ENCODE assay signal across 12 mouse cellular contexts in genomic region chr11:44229996-44230395, GRCm38 (mm10).
A peak's percentile ranks its signal among the peaks of the same experiment; 100 is the strongest.
DNase-seq lines count a peak whose midpoint lies in the region; ATAC-seq and TF ChIP-seq lines count a peak whose summit lies in the region.
"Had no signal": no experiment of that assay in that cellular context is flagged by ENCODE, and none has a peak within 500 bp of the region (broad histone marks: within the 10 kb centered on the region; RNA-seq: fewer than 3 reads in every experiment).

No protein-coding gene starts in this region.

- no peak overlapping the region for H3K27ac ChIP-seq in lung, embryonic 14.5 days (ENCODE audit: low read depth)
- H3K27ac ChIP-seq in lung, postnatal 0 days (ENCODE audit: low read length): no peak overlapping the region
- no peak overlapping the region for H3K27ac ChIP-seq in liver, embryonic 11.5 days (ENCODE audit: low read depth, low read length)
- H3K27ac ChIP-seq: heart, embryonic 10.5 days; intestine, embryonic 15.5 days; neural tube, embryonic 13.5 days had no signal

- no peak overlapping the region for H3K4me3 ChIP-seq in lung, embryonic 14.5 days (ENCODE audit: low read depth, low read length)
- no peak overlapping the region for H3K4me3 ChIP-seq in lung, postnatal 0 days (ENCODE audit: low read depth, low read length)
- no peak overlapping the region for H3K4me3 ChIP-seq in liver, embryonic 11.5 days (ENCODE audit: low read depth, low read length)
- H3K4me3 ChIP-seq: heart, embryonic 10.5 days; intestine, embryonic 15.5 days; megakaryocyte, embryonic 14.5 days; neural tube, embryonic 13.5 days had no signal

- no peak overlapping the region for H3K4me2 ChIP-seq in lung, embryonic 14.5 days
- no peak overlapping the region for H3K4me2 ChIP-seq in lung, postnatal 0 days (replicated peaks; ENCODE audit: low read depth, low read length)
- no peak overlapping the region for H3K4me2 ChIP-seq in liver, embryonic 11.5 days
- H3K4me2 ChIP-seq: intestine, embryonic 15.5 days; neural tube, embryonic 13.5 days had no signal

- WGBS in lung, embryonic 14.5 days: 68% methylated on average over 5 of the region's 5 CpGs
- 74% methylated on average over 5 of the region's 5 CpGs for WGBS in lung, postnatal 0 days
- 83% methylated on average over 5 of the region's 5 CpGs for WGBS in liver, embryonic 11.5 days

- DNase-seq in cerebellum, postnatal 14 days: peak; percentile 52 to 56
- no peak for DNase-seq in cerebellum, postnatal 4 days (ENCODE audit: low spot score in 2 of 2)
- peak; percentile 15 for DNase-seq in lung, embryonic 14.5 days
- DNase-seq in lung, postnatal 0 days (ENCODE audit: low spot score): no peak
- peak; percentile 6 to 21 for DNase-seq in left cerebral cortex, postnatal 10 days (ENCODE audit: extremely low spot score in 1 of 2, low spot score in 2 of 2)
- peak; percentile 44 for DNase-seq in testis, postnatal 10 days (ENCODE audit: low spot score)
- DNase-seq in liver, embryonic 11.5 days (ENCODE audit: low spot score): no peak

- no peak for TF ChIP-seq EP300 in lung, postnatal 0 days (IDR thresholded peaks at IDR 0.05)

- H3K9ac ChIP-seq in lung, embryonic 14.5 days: no peak overlapping the region
- H3K9ac ChIP-seq in lung, postnatal 0 days (replicated peaks; ENCODE audit: low read depth): no peak overlapping the region
- H3K9ac ChIP-seq in liver, embryonic 11.5 days (ENCODE audit: low read depth, low read length): no peak overlapping the region
- H3K9ac ChIP-seq: intestine, embryonic 15.5 days; neural tube, embryonic 13.5 days had no signal

- TF ChIP-seq CTCF in lung, embryonic 14.5 days (IDR thresholded peaks at IDR 0.05; ENCODE audit: low read depth): no peak
- TF ChIP-seq CTCF in lung, postnatal 0 days (IDR thresholded peaks at IDR 0.05): no peak

- no peaks in the 10 kb centered on the region for H3K36me3 ChIP-seq in lung, embryonic 14.5 days (ENCODE audit: insufficient read depth)
- H3K36me3 ChIP-seq in lung, postnatal 0 days (ENCODE audit: insufficient read depth, low read length): no peaks in the 10 kb centered on the region
- H3K36me3 ChIP-seq in liver, embryonic 11.5 days (ENCODE audit: control insufficient read depth, insufficient read depth, low read length): no peaks in the 10 kb centered on the region
- H3K36me3 ChIP-seq: heart, embryonic 10.5 days; intestine, embryonic 15.5 days; neural tube, embryonic 13.5 days had no signal

- intact Hi-C loops in left cerebral cortex, postnatal 10 days (cut with DNase I): no loop called here

- no peaks in the 10 kb centered on the region for H3K9me3 ChIP-seq in lung, embryonic 14.5 days (ENCODE audit: low read depth, low read length)
- no peaks in the 10 kb centered on the region for H3K9me3 ChIP-seq in lung, postnatal 0 days (ENCODE audit: low read length)
- no peaks in the 10 kb centered on the region for H3K9me3 ChIP-seq in liver, embryonic 11.5 days (ENCODE audit: control insufficient read depth, low read length)
- H3K9me3 ChIP-seq: heart, embryonic 10.5 days; intestine, embryonic 15.5 days; neural tube, embryonic 13.5 days had no signal

- ATAC-seq in lung, embryonic 14.5 days (ENCODE audit: insufficient read depth): no peak
- no peak for ATAC-seq in lung, postnatal 0 days
- ATAC-seq in liver, embryonic 11.5 days (replicated peaks; ENCODE audit: low FRiP score): no peak
- ATAC-seq in erythroblast, adult 5-6 weeks (replicated peaks; ENCODE audit: low FRiP score, poor library complexity, severe bottlenecking): no peak
- ATAC-seq: intestine, embryonic 15.5 days had no signal

- no peaks in the 10 kb centered on the region for H3K27me3 ChIP-seq in lung, embryonic 14.5 days (ENCODE audit: insufficient read depth, low read length)
- H3K27me3 ChIP-seq in lung, postnatal 0 days (replicated peaks; ENCODE audit: insufficient read depth, low read length): no peaks in the 10 kb centered on the region
- H3K27me3 ChIP-seq in liver, embryonic 11.5 days (replicated peaks; ENCODE audit: control insufficient read depth, insufficient read depth, low read length): no peaks in the 10 kb centered on the region
- H3K27me3 ChIP-seq: intestine, embryonic 15.5 days; megakaryocyte, embryonic 14.5 days; neural tube, embryonic 13.5 days had no signal

- no peaks in the 10 kb centered on the region for H3K4me1 ChIP-seq in lung, embryonic 14.5 days (ENCODE audit: insufficient read depth)
- H3K4me1 ChIP-seq in lung, postnatal 0 days (ENCODE audit: insufficient read depth, low read depth, low read length): no peaks in the 10 kb centered on the region
- H3K4me1 ChIP-seq in liver, embryonic 11.5 days (replicated peaks; ENCODE audit: control insufficient read depth, insufficient read depth, low read length): no peaks in the 10 kb centered on the region
- H3K4me1 ChIP-seq: heart, embryonic 10.5 days; intestine, embryonic 15.5 days; megakaryocyte, embryonic 14.5 days; neural tube, embryonic 13.5 days had no signal

Comparison
In these comparisons a context has a peak if more than half of its experiments do, and no peak if none do; other contexts are left out.
1. DNase-seq: peak in cerebellum, postnatal 14 days (2 of 2), lung, embryonic 14.5 days (single experiment), left cerebral cortex, postnatal 10 days (2 of 2) and testis, postnatal 10 days (single experiment); none in cerebellum, postnatal 4 days (0 of 2), lung, postnatal 0 days (single experiment) and liver, embryonic 11.5 days (single experiment).